Mouse (Mus musculus): ENCODE data around the gene Ankrd13a. TPM values are rescaled to one million over a fixed set of nuclear protein-coding genes. Genes with fewer than 3 reads are reported as not detected.
A peak's percentile ranks its signal among the peaks of the same experiment; 100 is the strongest.

Gene Ankrd13a
- 45.3 and 49.8 TPM in 2 replicates for polyA plus RNA-seq (2015; fragmentation: Nextera tagmentation; extraction: Ambion mirVana)

GRCm38 (mm10) chr5:114774403-114775051 is at the start of gene Ankrd13a:
Ankrd13a (plus strand) TSS chr5:114774677.
- WGBS: under 1% methylated on average over 55 of the region's 73 CpGs
- no peaks in the 10 kb centered on the region for H3K27me3 ChIP-seq
- H3K9me3 ChIP-seq (replicated peaks): no peaks in the 10 kb centered on the region
- peak; percentile 91 for ATAC-seq (replicated peaks; ENCODE audit: low FRiP score)
- peaks cover 37% of the 10 kb centered on the region for H3K4me1 ChIP-seq
- 0 out of 2 replicates have a peak, but pooled peaks cover 6% of the 10 kb centered on the region for H3K36me3 ChIP-seq
- peak within 1 kb of the TSS; percentile 90 for H3K4me2 ChIP-seq
- H3K27ac ChIP-seq: peak within 1 kb of the TSS; percentile 91
- peak within 1 kb of the TSS; percentile 99 for H3K4me3 ChIP-seq (replicated peaks)
- H3K9ac ChIP-seq: peak within 1 kb of the TSS; percentile 97

GRCm38 (mm10) chr5:114728160-114728559 is 46.3 kb upstream of the Ankrd13a start:
- 83% methylated on average over 10 of the region's 10 CpGs for WGBS
- Histone ChIP-seq H3K9me3 (replicated peaks) (0 out of 2 replicates have a peak, but pooled peaks cover 4% of the 10 kb centered on the region), H3K27ac (no peak overlapping the region), H3K4me2 (no peak overlapping the region), H3K27me3 (no peaks in the 10 kb centered on the region), H3K36me3 (peaks cover 67% of the 10 kb centered on the region), H3K4me1 (peaks cover 15% of the 10 kb centered on the region), H3K4me3 (replicated peaks) (no peak overlapping the region), H3K9ac (no peak overlapping the region)
- ATAC-seq (replicated peaks; ENCODE audit: low FRiP score): no peak

GRCm38 (mm10) chr5:114730129-114730528 is 44.3 kb upstream of the Ankrd13a start:
- Histone ChIP-seq H3K4me3 (replicated peaks) (no peak overlapping the region), H3K36me3 (peaks cover 76% of the 10 kb centered on the region), H3K27me3 (no peaks in the 10 kb centered on the region), H3K9ac (no peak overlapping the region), H3K9me3 (replicated peaks) (no peaks in the 10 kb centered on the region), H3K27ac (no peak overlapping the region), H3K4me1 (peaks cover 14% of the 10 kb centered on the region), H3K4me2 (no peak overlapping the region)
- 45% methylated on average over 10 of the region's 10 CpGs for WGBS
- ATAC-seq (replicated peaks; ENCODE audit: low FRiP score): peak; percentile 54; the same call in 1 of the 2 replicates

GRCm38 (mm10) chr5:114731498-114731897 is 43.0 kb upstream of the Ankrd13a start:
- no peak for ATAC-seq (replicated peaks; ENCODE audit: low FRiP score)
- Histone ChIP-seq H3K4me1 (peaks cover 11% of the 10 kb centered on the region; the same call in 1 of the 2 replicates), H3K9me3 (replicated peaks) (no peaks in the 10 kb centered on the region), H3K27me3 (no peaks in the 10 kb centered on the region), H3K4me2 (no peak overlapping the region), H3K27ac (no peak overlapping the region), H3K36me3 (peaks cover 89% of the 10 kb centered on the region), H3K4me3 (replicated peaks) (no peak overlapping the region), H3K9ac (no peak overlapping the region)
- WGBS: 48% methylated on average over 6 of the region's 6 CpGs

- Histone ChIP-seq H3K27me3 (no peaks in the 10 kb centered on the region), H3K27ac (no peak overlapping the region), H3K9me3 (replicated peaks) (no peaks in the 10 kb centered on the region), H3K4me2 (no peak overlapping the region), H3K4me1 (peaks cover 11% of the 10 kb centered on the region; the same call in 1 of the 2 replicates), H3K4me3 (replicated peaks) (no peak overlapping the region), H3K36me3 (peaks cover 93% of the 10 kb centered on the region), H3K9ac (no peak overlapping the region)
- ATAC-seq (replicated peaks; ENCODE audit: low FRiP score): no peak
- WGBS: 93% methylated on average over 15 of the region's 15 CpGs
Measured at GRCm38 (mm10) chr5:114731969-114732368, 42.5 kb upstream of the Ankrd13a start.

- H3K27ac ChIP-seq: no peak overlapping the region
- H3K4me2 ChIP-seq: no peak overlapping the region
- H3K27me3 ChIP-seq: no peaks in the 10 kb centered on the region
- H3K4me1 ChIP-seq: peaks cover 17% of the 10 kb centered on the region
- H3K9ac ChIP-seq: no peak overlapping the region
- peaks cover 97% of the 10 kb centered on the region for H3K36me3 ChIP-seq
- WGBS: 84% methylated on average over 15 of the region's 15 CpGs
- ATAC-seq (replicated peaks; ENCODE audit: low FRiP score): no peak
- no peak overlapping the region for H3K4me3 ChIP-seq (replicated peaks)
- no peaks in the 10 kb centered on the region for H3K9me3 ChIP-seq (replicated peaks)
Measured at GRCm38 (mm10) chr5:114733606-114734005, 40.9 kb upstream of the Ankrd13a start.

- 0 out of 2 replicates have a peak, but pooled peaks have one; percentile 19 for ATAC-seq (replicated peaks; ENCODE audit: low FRiP score)
- Histone ChIP-seq H3K27ac (no peak overlapping the region), H3K4me1 (peaks cover 13% of the 10 kb centered on the region), H3K27me3 (no peaks in the 10 kb centered on the region), H3K4me2 (no peak overlapping the region), H3K9ac (no peak overlapping the region), H3K4me3 (replicated peaks) (no peak overlapping the region), H3K9me3 (replicated peaks) (no peaks in the 10 kb centered on the region), H3K36me3 (peaks cover 92% of the 10 kb centered on the region)
- 65% methylated on average over 21 of the region's 21 CpGs for WGBS
Measured at GRCm38 (mm10) chr5:114737090-114737887, 37.2 kb upstream of the Ankrd13a start.

GRCm38 (mm10) chr5:114738707-114739241 is 35.7 kb upstream of the Ankrd13a start:
- no peak overlapping the region for H3K4me2 ChIP-seq
- no peak overlapping the region for H3K9ac ChIP-seq
- ATAC-seq (replicated peaks; ENCODE audit: low FRiP score): peak; percentile 55
- no peaks in the 10 kb centered on the region for H3K27me3 ChIP-seq
- no peaks in the 10 kb centered on the region for H3K9me3 ChIP-seq (replicated peaks)
- no peak overlapping the region for H3K4me3 ChIP-seq (replicated peaks)
- 75% methylated on average over 12 of the region's 12 CpGs for WGBS
- H3K27ac ChIP-seq: peak overlapping the region; percentile 24
- H3K4me1 ChIP-seq: peaks cover 13% of the 10 kb centered on the region
- peaks cover 92% of the 10 kb centered on the region for H3K36me3 ChIP-seq

- H3K4me2 ChIP-seq: no peak overlapping the region
- no peak overlapping the region for H3K27ac ChIP-seq
- H3K4me3 ChIP-seq (replicated peaks): no peak overlapping the region
- no peak for ATAC-seq (replicated peaks; ENCODE audit: low FRiP score)
- no peaks in the 10 kb centered on the region for H3K27me3 ChIP-seq
- no peak overlapping the region for H3K9ac ChIP-seq
- 67% methylated on average over 4 of the region's 4 CpGs for WGBS
- H3K9me3 ChIP-seq (replicated peaks): no peaks in the 10 kb centered on the region
- H3K36me3 ChIP-seq: peaks cover 94% of the 10 kb centered on the region
- H3K4me1 ChIP-seq: peaks cover 13% of the 10 kb centered on the region
Measured at GRCm38 (mm10) chr5:114740595-114740994, 33.9 kb upstream of the Ankrd13a start.

- H3K9me3 ChIP-seq (replicated peaks): no peaks in the 10 kb centered on the region
- H3K27me3 ChIP-seq: no peaks in the 10 kb centered on the region
- WGBS: 91% methylated on average over 10 of the region's 10 CpGs
- H3K36me3 ChIP-seq: peaks cover 93% of the 10 kb centered on the region
- no peak overlapping the region for H3K4me2 ChIP-seq
- H3K27ac ChIP-seq: no peak overlapping the region
- H3K4me3 ChIP-seq (replicated peaks): no peak overlapping the region
- peaks cover 10% of the 10 kb centered on the region for H3K4me1 ChIP-seq
- H3K9ac ChIP-seq: no peak overlapping the region
- no peak for ATAC-seq (replicated peaks; ENCODE audit: low FRiP score)
Measured at GRCm38 (mm10) chr5:114742572-114742971, 31.9 kb upstream of the Ankrd13a start.

GRCm38 (mm10) chr5:114742998-114743696 is 31.3 kb upstream of the Ankrd13a start:
- Histone ChIP-seq H3K4me3 (replicated peaks) (no peak overlapping the region), H3K27ac (no peak overlapping the region), H3K4me1 (peaks cover 10% of the 10 kb centered on the region), H3K36me3 (peaks cover 93% of the 10 kb centered on the region), H3K27me3 (no peaks in the 10 kb centered on the region), H3K4me2 (no peak overlapping the region), H3K9me3 (replicated peaks) (no peaks in the 10 kb centered on the region), H3K9ac (no peak overlapping the region)
- ATAC-seq (replicated peaks; ENCODE audit: low FRiP score): no peak
- 93% methylated on average over 13 of the region's 13 CpGs for WGBS
